Mouse (Mus musculus) kidney, adult 8-10 months (tissue): ENCODE measurements around the gene Ralgapa2.

Experiments used
- DNase-seq, 2 experiments: peaks; one replicate each; pipeline ENCODE4 v3.0.0; 2022

The Ralgapa2 gene

GRCm38 (mm10) chr2:146511911-146512580 is at the start of gene Ralgapa2:
TSS of gene Ralgapa2 (minus strand) at chr2:146512344.
- DNase-seq: peak; percentile 99 to 100

- DNase-seq: no peak
Observed at GRCm38 (mm10) chr2:146561505-146561904, 49.4 kb upstream of the Ralgapa2 start.

GRCm38 (mm10) chr2:146560633-146561043 is 48.5 kb upstream of the Ralgapa2 start:
- DNase-seq: no peak

- no peak for DNase-seq
Observed at GRCm38 (mm10) chr2:146556148-146556547, 44.0 kb upstream of the Ralgapa2 start.

- peak; percentile 34 to 50 for DNase-seq
Observed at GRCm38 (mm10) chr2:146555351-146555750, 43.2 kb upstream of the Ralgapa2 start.

- DNase-seq: no peak
Observed at GRCm38 (mm10) chr2:146553701-146554100, 41.6 kb upstream of the Ralgapa2 start.

GRCm38 (mm10) chr2:146551818-146552217 is 39.7 kb upstream of the Ralgapa2 start:
- DNase-seq: peak; percentile 21 to 56

GRCm38 (mm10) chr2:146549111-146549776 is 37.1 kb upstream of the Ralgapa2 start:
- DNase-seq: no peak

- DNase-seq: no peak
Observed at GRCm38 (mm10) chr2:146544155-146544814, 32.1 kb upstream of the Ralgapa2 start.

- no peak for DNase-seq
Observed at GRCm38 (mm10) chr2:146533118-146533949, 21.2 kb upstream of the Ralgapa2 start.

GRCm38 (mm10) chr2:146532493-146532892 is 20.3 kb upstream of the Ralgapa2 start:
- no peak for DNase-seq

- no peak for DNase-seq
Observed at GRCm38 (mm10) chr2:146525483-146525882, 13.3 kb upstream of the Ralgapa2 start.

- peak; percentile 65 to 80 for DNase-seq
Observed at GRCm38 (mm10) chr2:146524685-146525415, 12.7 kb upstream of the Ralgapa2 start.

- no peak for DNase-seq
Observed at GRCm38 (mm10) chr2:146516894-146517293, 4.8 kb upstream of the Ralgapa2 start.

- no peak for DNase-seq
Observed at GRCm38 (mm10) chr2:146515081-146515480, 2.9 kb upstream of the Ralgapa2 start.

- DNase-seq: peak; percentile 34 to 58
Observed at GRCm38 (mm10) chr2:146512581-146512920, 407 bp upstream of the Ralgapa2 start.

GRCm38 (mm10) chr2:146511401-146511865 is 711 bp downstream of the Ralgapa2 start:
- DNase-seq: no peak

GRCm38 (mm10) chr2:146510780-146511179 is 1.4 kb downstream of the Ralgapa2 start:
- no peak for DNase-seq

GRCm38 (mm10) chr2:146502578-146503311 is 9.4 kb downstream of the Ralgapa2 start:
- DNase-seq: peak; percentile 41 to 46

- no peak for DNase-seq
Observed at GRCm38 (mm10) chr2:146500067-146500466, 12.1 kb downstream of the Ralgapa2 start.

GRCm38 (mm10) chr2:146499111-146499510 is 13.0 kb downstream of the Ralgapa2 start:
- DNase-seq: no peak
